Mouse (Mus musculus) layer of hippocampus, adult 6 months (tissue): ENCODE data around the gene Ercc5. TPM values are rescaled to one million over a fixed set of nuclear protein-coding genes. Genes with fewer than 3 reads are reported as not detected.

Source experiments
- long read RNA-seq, 2 experiments: library from polyadenylated mRNA; unstranded; transcript quantifications; one replicate each; pipeline ENCODE4 v2.0.0; 2019 to 2020
- polyA plus RNA-seq: library from polyadenylated mRNA; unstranded; fragments of <200 nt; fragmentation: Nextera tagmentation; gene quantifications from 2 replicates; pipeline ENCODE4 v1.2.3, GENCODE M21; 2021

Gene Ercc5
- polyA plus RNA-seq = 7.6 and 8.3 TPM in 2 replicates
- long read RNA-seq, experiment 1, transcript Ercc5-201 (15 exons, 3,907 nt) = major isoform, 8 of 24 reads
- long read RNA-seq, experiment 1, partial matches to known transcripts = 9 of 24 reads
- long read RNA-seq, experiment 1, other reads (novel, unspliced or antisense) = 7 of 24 reads
- long read RNA-seq, experiment 2, full-length matches to known transcripts = 66 of 130 reads
- long read RNA-seq, experiment 2, partial matches to known transcripts = 29 of 130 reads
- long read RNA-seq, experiment 2, other reads (novel, unspliced or antisense) = 35 of 130 reads

GRCm38 (mm10) chr1:44147563-44148381, at the start of gene Ercc5:
TSS of gene Ercc5 (plus strand) at chr1:44147744.

GRCm38 (mm10) chr1:44102259-44102717, 45.3 kb upstream of the Ercc5 start, which contains the start of gene Tex30:
TSS of gene Tex30 (minus strand) at chr1:44102441.

GRCm38 (mm10) chr1:44118239-44119054, 29.1 kb upstream of the Ercc5 start, which contains the start of the genes Kdelc1 and Bivm:
TSS of gene Kdelc1 (minus strand) at chr1:44118808.
TSS of gene Bivm (plus strand) at chr1:44118957.

GRCm38 (mm10) chr1:44218876-44219275, 71.3 kb downstream of the Ercc5 start, which contains the start of gene Mettl21e:
TSS of gene Mettl21e (minus strand) at chr1:44218961.

Other genes with a start within 250 kb of the Ercc5 start
- 25.8 and 27.6 TPM in 2 replicates for gene Tpp2, start 214.1 kb upstream of the Ercc5 start, polyA plus RNA-seq
- 0.14 TPM in 1 of 2 replicates, not detected in the other for gene Mettl21c, start 127.7 kb upstream of the Ercc5 start, polyA plus RNA-seq
- gene Gm8251, start 85.8 kb upstream of the Ercc5 start, polyA plus RNA-seq = not detected in 2 replicates
- gene Tex30, start 45.3 kb upstream of the Ercc5 start, polyA plus RNA-seq = 18.3 and 19.7 TPM in 2 replicates
- gene Kdelc1, start 28.9 kb upstream of the Ercc5 start, polyA plus RNA-seq = 3.0 and 3.5 TPM in 2 replicates
- 7.4 TPM in 2 replicates for gene Bivm, start 28.8 kb upstream of the Ercc5 start, polyA plus RNA-seq
- gene Mettl21e, start 71.2 kb downstream of the Ercc5 start, polyA plus RNA-seq = 0.05 TPM in 1 of 2 replicates, not detected in the other